7 mouse cellular contexts compared by ENCODE assay signal in the genomic region with DNA sequence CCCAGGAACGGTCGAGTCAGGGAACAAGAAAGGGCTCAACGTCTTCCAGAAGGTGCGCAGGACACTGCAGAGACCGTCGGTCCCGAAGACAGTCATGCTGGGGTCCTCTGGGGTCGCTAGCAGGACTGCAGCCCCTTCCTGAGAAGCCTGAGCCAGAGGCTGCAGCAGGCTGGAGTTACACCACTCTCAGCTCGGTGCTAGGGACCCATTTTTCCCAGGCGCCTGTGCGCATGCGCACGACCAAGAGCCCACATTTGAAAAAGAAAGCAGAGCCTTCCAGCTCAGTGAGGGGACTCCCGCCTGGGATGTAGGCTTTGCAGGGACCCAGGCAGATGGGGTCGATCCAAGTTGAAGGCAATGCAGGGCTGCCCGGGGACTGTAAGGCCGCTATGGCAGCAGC. TPM values are rescaled to one million over a fixed set of nuclear protein-coding genes. Genes with fewer than 3 reads are reported as not detected.
DNase-seq lines count a peak whose midpoint lies in the region.

No protein-coding gene starts in this region.

- peak; percentile 67 to 72 for DNase-seq in adrenal gland, postnatal 36 days
- peak; percentile 66 to 79 for DNase-seq in frontal cortex, postnatal 10 days (ENCODE audit: low spot score in 2 of 2)
- DNase-seq in heart, adult 8-10 months (ENCODE audit: low spot score): peak; percentile 33
- peak; percentile 80 to 84 for DNase-seq in kidney, postnatal 4 days
- DNase-seq in left cerebral cortex, adult 9 months (ENCODE audit: low spot score in 2 of 2): peak; percentile 1 to 70
- peak; percentile 44 for DNase-seq in ovary, postnatal 10 days (ENCODE audit: low spot score)
- peak; percentile 12 to 22 for DNase-seq in thymus, postnatal 10 days (ENCODE audit: low spot score in 2 of 2)

RNA-seq across cellular contexts. Expression of a gene that starts 28.8 kb away (rescaled TPM):
- 10 to 100 TPM; 28.4 to 31.7 TPM for total RNA-seq in adrenal gland, postnatal 36 days (2021)
- 10 to 100 TPM; 11.5 to 13.1 (median 12.2) TPM for total RNA-seq in heart, adult 8-10 months (2022)

Comparison
In these comparisons a context has a peak if more than half of its experiments do, and no peak if none do; other contexts are left out.
1. Peak in every context shown above with its lines: DNase-seq.
2. DNase-seq: peak in every context shown above with its lines; median percentile 82 in kidney, postnatal 4 days; 72 in frontal cortex, postnatal 10 days; 70 in adrenal gland, postnatal 36 days; 44 in ovary, postnatal 10 days; 36 in left cerebral cortex, adult 9 months; 33 in heart, adult 8-10 months; 17 in thymus, postnatal 10 days.